Mouse (Mus musculus) embryo, embryonic 11 days (tissue): ENCODE measurements around the gene Timmdc1.
"Not testable (repeated sequence)": the region's sequence is repeated elsewhere in the genome, so short reads cannot be mapped to it uniquely, and the experiment has no call there.

Experiments used
- DNase-seq: peaks from one replicate; pipeline ENCODE4 v3.0.0-alpha.2; 2015

Timmdc1 gene

DNA sequence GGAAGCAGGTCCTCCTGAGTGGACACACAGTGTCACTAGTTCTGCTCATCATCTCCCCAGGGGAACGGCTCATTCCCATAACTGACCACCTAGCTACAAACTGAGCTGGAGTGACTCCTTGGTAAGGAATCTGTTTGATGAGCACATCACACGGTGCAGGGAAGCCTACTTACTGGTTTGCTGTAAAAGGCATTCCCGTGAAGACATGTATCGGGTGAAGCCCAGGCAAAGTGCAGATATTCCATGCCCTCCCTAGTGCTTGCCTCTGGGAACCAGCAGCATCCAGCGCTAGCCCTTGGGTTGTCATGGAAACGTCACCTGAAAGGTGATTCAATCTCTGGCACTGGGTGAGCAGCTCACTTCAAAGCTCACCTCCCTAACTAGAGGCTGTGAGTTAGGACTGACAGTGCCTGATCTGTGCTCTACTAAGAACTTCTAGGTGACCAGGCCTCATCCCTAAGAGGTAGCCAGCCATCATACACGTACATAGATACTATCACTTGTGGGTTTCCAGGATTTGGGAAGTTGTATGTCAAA, 25.8 kb downstream of the Timmdc1 start:
- no peak for DNase-seq

DNA sequence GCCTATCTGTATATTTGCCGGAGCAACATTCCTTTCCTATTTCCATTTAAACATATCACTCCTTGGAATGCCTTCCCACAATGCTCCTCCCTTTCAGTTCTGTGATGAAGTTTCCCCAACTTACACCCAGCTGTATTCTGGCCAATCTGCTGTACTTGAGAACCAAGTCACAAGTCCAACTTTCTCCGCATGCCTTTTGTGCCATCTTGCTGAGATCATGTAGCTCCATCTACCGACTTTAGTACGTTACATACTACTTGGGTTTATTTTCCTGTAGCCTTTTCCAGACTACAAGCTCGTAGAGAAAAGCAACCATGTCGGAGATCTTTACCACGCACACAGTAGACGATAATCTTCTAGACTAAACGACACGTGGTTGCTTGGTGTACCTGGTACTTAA, 28.6 kb downstream of the Timmdc1 start:
- no peak for DNase-seq

DNA sequence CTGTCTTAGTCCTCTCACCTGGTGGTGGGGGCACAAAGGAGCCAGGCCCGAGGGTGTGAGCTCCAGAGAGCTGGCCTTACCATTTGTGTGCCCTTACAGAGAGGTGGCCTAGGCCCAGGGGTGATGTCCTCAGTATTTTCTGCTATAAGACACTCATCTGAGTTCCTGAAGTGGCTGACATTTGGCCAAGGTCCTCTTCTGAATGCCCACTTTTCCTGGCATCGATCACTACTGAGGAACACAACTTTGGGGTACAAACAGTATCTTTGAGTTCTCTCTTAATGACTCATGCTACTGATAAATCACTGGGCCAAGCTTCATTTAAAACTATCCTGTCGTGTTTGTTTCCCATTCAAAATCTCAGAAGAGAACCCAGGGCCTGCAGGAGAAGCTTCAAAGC, 29.9 kb downstream of the Timmdc1 start:
- no peak for DNase-seq

DNA sequence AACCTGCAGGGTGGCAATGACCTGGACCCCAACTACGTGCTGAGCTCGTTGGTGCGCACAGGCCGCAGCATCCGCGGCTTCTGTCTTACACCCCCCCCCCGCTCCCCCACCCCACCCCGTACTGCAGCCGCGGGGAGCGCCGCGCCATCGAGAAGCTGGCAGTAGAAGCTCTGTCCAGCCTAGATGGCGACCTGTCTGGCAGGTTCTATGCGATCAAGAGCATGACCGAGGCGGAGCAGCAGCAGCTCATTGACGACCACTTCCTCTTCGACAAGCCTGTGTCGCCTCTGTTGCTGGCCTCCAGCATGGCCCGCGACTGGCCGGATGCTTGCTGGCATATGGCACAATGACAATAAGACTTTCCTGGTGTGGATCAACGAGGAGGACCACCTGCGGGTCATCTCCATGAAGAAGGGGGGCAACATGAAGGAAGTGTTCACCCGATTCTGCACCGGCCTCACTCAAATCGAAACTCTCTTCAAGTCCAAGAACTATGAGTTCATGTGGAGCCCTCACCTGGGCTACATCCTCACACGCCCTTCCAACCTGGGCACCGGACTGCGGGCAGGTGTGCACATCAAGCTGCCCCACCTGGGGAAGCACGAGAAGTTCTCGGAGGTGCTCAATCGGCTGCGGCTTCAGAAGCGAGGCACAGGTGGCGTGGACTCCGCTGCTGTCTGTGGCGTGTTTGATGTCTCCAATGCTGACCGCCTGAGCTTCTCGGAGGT, 38.7 kb downstream of the Timmdc1 start:
- DNase-seq = no peak

DNA sequence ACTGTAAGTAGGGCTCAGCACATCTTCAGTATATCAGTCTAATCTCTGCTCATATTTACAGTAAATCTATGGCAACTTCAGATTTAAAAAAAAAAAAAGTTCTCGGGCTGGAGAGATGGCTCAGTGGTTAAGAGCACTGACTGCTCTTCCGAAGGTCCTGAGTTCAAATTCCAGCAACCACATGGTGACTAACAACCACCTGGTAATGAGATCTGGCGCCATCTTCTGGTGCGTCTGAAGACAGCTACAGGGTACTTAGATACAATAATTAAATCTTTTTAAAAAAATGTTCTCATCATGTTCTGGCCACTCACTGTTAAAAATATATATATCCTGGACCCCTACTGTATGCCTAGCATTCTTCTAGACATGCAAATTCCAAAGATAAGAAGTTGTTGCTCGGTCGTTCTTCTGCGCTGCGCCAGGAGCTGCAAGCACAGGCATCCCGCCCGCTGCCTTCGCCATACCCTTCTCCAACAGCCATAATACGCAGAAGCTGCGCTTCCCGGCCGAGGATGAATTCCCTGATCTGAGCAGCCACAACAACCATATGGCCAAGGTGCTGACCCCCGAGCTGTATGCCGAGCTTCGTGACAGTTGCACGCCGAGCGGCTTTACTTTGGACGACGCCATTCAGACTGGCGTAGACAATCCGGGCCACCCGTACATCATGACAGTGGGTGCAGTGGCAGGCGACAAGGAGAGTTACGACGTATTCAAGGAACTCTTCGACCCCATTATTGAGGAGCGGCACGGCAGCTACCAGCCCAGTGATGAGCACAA, 39.5 kb downstream of the Timmdc1 start:
- peak; percentile 52 for DNase-seq

DNA sequence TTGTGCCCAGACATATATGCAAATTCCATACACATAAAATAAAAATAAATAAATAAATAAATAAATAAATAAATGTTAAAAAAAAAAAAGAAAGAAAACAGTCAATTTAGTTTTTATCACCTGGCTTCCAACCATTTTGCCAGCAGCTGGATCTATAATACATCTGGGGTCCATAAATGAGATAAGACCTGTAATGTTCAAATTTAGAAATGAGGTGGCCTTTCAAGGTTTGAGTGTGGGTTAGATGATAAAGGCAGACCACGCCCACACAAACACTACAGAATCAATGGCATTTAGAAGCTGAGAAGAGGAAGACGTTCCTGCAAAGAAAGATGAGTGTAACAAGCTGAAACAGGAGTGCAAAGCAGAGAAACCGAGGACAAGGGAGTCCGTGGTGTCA, 41.1 kb downstream of the Timmdc1 start:
- no peak for DNase-seq

DNA sequence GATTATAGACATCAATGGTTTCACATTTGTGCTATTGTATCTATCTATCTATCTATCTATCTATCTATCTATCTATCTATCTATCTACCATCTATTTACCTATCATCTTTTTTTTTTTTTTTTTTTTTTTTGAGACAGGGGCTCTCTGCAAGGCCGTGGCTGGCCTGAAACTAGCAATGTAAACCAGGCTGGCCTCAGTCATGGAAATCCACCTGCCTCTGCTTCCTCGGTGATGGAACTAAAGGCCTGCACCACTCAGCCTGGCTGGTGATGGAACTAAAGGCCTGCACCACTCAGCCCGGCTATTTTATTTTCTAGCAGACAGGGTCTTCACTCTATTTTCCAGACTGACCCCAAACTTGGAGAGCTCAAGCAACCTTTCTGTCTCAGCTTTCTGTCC, 44.2 kb downstream of the Timmdc1 start:
- DNase-seq = no peak

DNA sequence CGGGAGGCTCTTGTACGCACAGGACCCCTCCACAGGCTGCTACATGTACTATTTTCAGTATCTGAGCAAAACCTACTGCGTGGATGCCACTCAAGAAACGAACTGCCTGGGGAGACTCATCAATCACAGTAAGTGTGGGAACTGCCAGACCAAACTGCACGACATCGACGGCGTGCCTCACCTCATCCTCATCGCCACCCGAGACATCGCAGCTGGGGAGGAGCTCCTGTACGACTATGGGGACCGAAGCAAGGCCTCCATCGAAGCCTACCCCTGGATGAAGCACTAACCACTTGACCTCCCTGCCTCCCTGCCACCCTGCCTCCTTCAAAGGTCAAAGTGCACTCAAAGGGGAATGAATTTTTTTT, 45.2 kb downstream of the Timmdc1 start:
- DNase-seq = not testable (repeated sequence)

DNA sequence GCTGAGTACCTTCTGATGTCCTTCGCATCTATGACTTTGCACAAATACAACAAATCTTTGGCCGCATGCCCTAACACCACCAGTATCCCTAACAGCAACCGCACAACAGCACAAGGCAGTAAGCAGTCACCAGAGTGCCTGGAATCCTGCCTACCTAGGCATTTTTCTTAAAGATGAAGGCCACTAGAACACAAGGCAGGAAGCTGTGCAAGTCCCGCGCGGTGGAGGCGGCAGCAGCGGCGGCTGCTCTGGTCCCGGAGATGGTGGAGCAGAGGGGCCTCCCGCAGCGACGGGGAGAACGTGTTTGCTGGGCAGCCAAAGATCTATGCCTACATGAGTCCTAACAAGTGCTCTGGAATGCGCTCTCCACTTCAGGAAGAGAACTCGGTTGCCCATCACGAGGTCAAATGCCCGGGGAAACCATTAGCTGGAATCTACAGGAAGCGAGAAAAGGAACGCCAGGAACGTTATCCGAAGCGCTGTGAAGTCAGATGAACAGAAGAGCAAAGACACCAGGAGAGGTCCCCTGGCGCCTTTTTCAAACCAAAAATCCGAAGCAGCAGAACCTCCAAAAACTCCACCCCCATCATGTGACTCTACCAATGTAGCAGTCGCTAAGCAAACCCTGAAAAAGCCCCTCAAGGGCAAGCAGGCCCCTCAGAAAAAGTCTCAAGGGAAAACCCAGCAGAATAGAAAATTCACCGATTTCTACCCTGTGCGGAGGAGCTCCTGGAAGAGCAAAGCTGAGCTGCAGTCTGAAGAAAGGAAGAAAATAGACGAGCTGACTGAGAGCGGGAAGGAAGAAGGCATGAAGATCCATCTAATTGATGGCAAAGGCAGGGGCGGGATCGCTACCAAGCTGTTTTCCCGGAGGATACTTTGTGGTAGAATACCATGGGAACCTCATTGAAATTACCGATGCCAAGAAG, 45.9 kb downstream of the Timmdc1 start:
- DNase-seq = peak; percentile 65

DNA sequence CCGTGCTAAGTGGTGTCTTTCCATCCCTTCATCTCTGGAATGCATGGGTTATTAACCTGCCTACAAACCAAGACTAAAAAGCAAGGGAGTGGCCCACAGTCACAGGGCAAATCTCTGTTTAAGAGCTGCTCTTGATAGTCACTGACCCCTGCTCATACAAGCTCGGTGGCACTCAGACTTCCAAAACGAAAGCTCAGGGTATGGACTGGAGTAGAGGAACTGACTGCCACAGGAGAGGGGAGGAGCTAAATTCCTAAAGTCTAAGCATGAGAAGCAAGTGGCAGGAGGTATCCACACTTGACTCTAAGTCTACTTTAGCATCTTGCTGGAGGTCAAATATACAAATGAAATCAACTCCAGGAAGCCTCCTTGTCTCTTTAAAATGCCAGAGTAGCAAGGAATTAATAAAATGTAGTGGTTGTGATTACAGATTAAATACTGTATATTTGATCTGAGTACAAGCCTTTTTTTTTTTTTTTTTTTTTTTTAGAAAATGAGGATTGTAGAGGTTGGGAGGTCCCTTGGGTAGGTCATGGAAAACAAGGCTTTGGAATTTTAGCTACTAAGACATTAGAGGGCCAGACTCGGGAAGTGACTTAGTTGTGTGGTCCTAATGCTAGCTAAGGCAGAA, 46.7 kb downstream of the Timmdc1 start:
- DNase-seq = no peak

DNA sequence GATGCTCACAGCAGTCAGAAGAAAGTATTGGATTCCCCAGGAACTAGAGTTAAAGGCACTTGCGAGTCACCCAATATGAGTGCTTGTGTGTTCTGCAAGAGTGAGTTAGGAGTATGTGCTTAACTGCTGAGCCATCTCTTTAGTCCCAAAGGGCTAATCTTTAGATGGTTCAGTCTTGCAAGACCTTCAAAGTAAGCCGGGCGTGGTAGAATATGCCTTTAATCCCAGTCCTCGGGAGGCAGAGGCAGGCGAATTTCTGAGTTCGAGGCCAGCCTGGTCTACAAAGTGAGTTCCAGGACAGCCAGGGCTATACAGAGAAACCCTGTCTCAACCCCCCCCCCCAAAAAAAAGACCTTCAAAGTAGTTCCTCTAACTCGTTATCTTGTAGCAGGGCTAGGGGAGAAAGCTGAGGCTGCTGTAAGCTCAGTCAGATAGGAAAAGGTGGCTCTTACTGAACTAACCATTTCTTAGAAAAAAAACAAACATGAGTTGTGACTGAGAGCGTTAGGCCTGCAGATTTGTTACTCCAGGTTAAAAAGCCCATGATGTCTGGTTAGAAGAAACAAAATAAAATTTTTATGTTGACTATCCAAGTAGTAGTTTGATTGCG, 47.7 kb downstream of the Timmdc1 start:
- DNase-seq = no peak

DNA sequence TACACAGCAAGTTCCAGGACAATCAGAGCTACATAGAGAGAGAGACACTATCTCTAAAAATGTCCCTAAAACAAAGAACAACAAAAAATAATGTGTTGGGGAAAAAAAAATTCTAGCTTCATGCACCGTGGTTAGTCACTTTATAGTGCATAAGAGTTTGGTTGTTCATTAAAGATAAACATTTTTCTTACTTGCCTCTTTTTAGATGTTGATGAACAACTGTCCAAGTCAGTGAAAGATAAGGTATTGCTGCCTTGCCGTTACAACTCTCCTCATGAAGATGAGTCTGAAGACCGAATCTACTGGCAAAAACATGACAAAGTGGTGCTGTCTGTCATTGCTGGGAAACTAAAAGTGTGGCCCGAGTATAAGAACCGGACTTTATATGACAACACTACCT, 48.8 kb downstream of the Timmdc1 start:
- no peak for DNase-seq

DNA sequence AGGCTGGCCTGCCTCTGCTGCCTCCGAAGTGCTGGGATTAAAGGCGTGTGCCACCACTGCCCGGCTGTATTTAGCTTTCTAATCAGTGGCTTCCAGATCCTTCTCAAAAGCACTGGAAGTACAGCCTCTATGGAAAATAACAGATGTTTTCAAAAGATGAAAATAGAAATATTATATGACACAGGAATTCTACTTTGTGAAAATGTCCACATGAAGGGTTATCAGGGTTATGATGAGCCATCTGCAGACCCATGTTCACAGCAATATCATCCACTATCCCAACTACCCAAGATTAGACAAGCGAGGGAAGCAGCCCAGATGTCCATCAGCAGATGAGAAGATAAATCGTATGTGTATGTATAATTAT, 50.0 kb downstream of the Timmdc1 start:
- no peak for DNase-seq

DNA sequence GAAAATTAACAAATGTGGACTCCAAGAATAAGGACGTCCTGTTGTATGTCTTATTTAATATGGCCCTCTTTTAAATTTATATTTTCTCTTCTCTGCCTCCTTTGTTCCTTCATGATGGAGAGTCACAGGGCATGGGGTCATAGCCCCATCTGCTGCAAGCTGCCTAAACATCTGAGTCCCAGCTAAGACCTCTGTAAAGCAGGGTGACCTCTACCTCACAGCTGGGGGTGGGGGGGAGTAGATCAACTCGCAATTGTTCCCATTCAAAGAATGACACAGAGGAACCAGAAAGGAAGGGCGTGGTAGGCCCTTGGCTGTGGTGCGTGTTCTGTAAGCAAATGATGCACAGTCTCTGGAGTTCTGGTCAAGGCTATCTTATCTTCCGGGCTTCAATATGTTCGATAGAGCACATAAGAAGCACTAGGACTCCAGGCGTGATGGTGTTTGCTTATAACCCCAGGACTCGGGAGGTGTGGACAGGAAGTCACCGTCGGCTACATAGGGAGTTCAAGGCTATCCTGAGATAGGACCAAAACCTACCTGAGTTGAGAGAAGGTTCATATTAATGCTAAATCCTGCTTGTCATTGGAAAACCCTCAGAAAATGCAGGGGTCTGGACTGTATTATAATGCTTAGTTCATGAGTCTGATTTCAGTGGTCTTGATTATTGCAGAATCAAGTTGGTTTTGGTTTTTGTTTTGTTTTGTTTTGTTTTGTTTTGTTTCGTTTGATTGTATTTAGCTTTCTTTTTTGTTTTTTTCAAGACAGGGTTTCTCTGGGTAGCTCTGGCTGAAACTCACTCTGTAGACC, 50.6 kb downstream of the Timmdc1 start:
- no peak for DNase-seq

DNA sequence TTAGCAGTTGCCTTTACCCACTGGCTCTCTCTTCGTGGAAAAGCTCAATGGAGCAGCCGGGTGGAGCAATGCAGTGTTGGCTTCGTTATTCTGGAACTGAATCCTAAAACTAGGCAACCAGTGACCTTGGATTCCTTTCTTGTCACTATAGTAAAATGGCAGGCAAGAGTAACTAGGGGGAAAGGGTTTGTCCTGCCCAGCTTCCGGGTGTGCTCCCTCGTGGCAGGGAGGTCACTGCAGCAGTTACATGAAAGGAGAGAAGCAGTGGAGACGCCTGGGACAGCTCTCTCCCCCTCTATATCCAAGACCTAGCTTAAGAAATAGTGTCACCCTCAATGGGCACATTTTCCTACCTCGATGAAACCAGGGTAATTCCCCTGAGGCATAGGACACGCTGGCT, 53.0 kb downstream of the Timmdc1 start:
- no peak for DNase-seq

DNA sequence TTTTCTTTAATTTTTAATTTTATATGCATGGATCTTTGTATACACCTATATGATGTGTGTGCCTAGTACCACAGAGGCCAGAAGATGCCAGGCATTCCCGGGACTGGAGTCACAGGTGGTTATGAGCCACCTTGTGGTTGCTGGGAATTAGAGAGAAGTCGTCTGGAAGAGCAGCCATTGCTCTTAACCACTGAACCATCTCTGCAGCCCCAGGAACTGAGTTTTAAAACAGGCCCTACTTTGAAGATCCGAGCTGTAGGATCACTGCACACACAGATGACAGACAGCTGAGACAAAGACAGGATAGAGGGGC, 53.8 kb downstream of the Timmdc1 start:
- no peak for DNase-seq

DNA sequence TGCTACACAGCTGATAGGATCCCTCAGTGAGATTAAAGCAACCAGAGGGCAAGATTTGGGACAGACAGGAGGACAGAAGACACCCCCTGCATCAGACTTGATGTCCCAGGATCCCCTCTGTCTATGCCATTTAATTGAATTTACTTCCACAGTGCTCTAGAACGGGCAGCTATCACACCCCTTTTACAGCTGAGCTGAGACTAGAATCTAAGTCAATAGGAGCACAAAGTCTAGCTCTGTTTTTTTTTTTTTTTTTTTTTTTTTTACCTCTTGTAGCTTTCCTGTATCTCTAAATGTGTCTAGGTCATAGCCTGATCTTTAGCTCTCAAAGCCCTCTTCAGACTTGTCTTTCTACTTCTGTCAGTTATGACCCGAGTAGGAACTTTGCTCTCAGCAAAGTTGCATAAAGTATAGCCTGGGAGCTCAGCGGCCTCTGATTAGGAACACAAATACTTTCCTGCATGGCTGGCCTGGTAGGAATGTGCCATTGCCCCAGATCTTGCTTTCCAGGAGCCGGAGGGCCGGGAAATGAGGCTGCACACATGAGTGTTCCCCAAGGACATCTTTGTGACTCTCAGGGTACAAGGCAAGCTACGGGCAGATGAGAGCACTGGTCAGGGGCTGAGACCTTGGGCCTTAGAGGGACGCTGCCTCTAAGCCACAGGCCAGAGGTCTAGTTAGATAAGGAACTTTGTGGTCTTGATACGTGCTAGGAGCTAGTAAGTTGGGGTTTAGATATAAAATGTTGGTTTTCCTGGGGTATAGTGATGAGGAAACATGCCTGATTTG, 54.4 kb downstream of the Timmdc1 start:
- DNase-seq = no peak

DNA sequence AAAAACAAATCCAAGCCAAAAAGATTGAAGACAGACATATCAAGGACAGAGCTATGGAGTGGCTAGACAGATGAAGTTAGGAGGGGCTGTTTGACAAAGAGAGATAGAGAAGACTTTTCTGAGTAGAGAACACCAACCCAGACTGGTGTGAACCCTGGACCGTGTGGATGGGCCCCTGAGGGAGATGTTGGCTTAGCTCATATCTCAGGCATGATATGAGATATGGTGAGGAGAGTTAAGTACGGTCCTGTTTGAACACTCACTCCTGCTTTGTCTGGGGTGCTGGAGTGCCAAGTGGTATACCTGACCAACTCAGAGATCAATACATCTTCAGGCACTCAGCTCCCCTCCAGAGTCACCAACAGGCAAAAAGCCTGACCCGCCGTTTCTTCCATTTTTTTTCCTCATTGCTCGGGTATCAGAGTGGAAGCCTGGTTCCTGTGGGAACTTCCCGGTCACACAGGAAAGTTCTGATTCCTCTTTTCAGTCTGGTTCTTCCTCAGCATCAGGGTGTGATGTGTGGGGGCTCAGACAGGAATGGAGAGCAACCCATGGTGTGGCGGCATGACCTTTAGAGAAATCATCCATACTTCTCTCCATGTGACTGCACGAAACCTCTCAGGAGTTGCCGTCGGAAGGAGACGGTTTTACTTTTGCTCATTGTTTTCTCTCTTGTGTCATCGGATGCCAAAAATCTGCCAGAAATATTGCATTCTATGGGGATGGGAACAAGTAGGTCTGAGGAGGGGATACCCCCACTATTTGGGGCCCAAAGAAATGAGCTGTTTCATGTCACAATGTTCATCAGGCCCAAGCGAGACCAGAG, 55.2 kb downstream of the Timmdc1 start:
- DNase-seq = no peak

DNA sequence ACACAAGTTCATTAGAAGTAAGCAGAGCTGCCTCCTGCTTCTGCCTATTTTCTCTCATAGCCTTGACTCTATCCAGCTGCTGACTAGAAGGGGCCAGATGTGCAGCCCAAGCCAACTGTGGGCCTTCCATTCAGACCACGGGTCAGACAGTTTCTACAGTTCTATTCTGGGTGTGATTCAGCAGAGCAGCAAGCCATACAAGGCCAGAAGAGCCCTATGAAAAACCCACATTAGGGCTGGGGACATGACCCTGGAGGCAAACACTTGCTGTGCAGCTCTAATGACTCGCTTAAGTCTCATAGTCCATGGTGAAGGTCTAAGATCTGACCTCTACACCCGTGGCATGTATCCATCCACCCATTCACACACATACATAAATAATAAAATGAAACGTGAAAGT, 56.4 kb downstream of the Timmdc1 start:
- DNase-seq = no peak

DNA sequence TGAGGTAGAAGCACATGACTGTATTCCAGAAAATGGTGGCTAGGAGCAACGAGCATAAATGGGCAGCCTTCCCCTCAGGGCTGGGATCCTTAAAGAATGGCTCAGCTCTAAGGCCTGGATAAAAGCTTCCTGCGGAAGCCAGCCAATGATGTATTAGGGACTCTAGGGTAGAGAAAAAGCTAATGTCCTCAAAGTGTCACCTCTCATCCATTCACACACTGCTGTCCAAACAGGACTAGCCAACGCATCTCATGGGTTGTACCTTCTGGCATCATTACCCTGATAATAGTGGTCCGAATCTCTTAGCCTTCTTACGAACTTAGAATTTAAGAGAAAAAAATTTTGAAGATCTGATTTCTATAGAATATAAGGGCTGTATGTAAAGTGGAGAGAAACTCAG, 59.2 kb downstream of the Timmdc1 start:
- DNase-seq = no peak
